Mouse (Mus musculus): ENCODE measurements around the gene Synpo2. TPM values are rescaled to one million over a fixed set of nuclear protein-coding genes. Genes with fewer than 3 reads are reported as not detected.

Gene Synpo2
- total RNA-seq, 2 experiments from 2014 or later: 0.28 TPM; not detected in 1

GRCm38 (mm10) chr3:123061931-123062330, 174.0 kb downstream of the Synpo2 start:
- ATAC-seq (replicated peaks; ENCODE audit: poor library complexity, severe bottlenecking): peak; percentile 91

GRCm38 (mm10) chr3:123058832-123059231, 177.1 kb downstream of the Synpo2 start:
- no peak for ATAC-seq (replicated peaks; ENCODE audit: poor library complexity, severe bottlenecking)

DNA sequence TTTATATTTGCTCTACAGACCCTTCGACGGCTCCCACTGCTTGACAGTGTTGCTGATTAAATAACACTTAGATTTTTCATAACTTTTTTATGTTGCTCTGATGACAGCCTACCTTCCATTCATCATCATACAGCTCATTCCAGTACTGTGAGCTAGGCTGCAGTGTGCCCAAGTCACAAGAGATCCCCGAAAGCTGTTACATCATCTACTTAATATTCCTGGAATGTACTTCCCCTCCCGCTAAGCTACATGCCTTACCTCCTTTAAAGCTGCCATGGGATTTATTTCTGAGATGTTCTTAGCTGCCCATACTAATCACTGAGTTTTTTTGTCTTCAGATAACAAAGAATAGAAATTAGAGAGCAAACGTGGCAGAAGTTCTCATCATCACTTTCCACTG, 181.8 kb downstream of the Synpo2 start:
- ATAC-seq (replicated peaks; ENCODE audit: poor library complexity, severe bottlenecking): peak; percentile 45; the same call in 1 of the 2 replicates

DNA sequence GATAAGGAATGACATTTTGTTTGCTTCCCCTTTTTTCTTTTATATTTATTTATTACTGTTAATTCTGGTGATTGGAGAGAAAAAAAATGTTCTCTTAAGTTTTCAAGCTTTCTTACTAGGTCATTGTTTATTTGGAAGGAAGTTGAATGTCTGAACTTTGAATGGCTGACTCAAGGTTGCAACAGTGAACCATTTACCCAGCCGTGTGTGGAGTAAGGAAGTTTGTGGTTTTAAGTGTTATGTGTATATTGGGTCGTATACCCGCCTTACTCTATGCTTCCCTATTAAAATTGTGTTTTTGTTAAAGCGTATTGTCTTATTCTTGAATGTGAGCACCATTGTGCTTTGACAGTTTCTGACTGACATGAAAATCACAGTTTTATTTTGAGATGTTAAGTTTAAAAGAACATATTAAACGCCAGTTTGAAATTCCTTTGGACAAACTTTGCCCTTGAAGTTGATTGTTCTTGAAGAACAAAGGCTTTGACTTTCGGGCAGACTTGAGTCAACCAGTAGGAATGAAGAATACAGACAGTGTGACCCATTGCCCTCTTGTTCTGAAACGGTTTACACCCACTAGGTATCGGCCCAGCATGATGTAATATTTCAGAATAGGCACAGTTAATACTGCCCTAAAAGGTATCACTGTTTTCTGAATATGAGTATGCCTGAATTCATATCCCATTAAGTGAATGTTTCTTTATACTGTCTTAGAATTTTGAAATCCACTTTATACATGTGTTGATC, 182.6 kb downstream of the Synpo2 start:
- ATAC-seq (replicated peaks; ENCODE audit: poor library complexity, severe bottlenecking): peak; percentile 96

- no peak for ATAC-seq (replicated peaks; ENCODE audit: poor library complexity, severe bottlenecking)
These were observed 193.6 kb downstream of the Synpo2 start for GRCm38 (mm10) chr3:123042308-123042707.

DNA sequence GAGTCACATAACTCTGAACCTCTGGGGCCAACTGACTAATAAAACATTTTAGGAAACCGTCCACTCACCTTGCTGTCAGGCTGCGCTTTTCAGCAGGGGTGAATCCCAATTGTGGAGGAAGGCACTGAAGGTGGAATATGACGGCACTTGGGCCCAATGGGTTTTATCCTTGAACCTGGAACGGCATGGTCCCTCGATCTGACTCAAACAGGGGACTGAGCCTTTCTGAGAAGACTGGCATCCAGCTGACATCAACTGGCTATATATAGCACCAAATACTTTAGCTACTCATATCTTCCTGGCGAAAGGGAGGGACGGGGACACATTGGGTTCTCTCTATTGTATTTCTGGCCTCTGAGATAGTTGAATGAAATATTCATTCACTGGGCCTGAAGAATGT, 201.2 kb downstream of the Synpo2 start, which contains the start of gene Myoz2:
Gene Myoz2 (minus strand): TSS at position 264 of the 400 bp plus-strand sequence.
- ATAC-seq (replicated peaks; ENCODE audit: poor library complexity, severe bottlenecking): no peak

GRCm38 (mm10) chr3:123033804-123034203, 202.1 kb downstream of the Synpo2 start:
- no peak for ATAC-seq (replicated peaks; ENCODE audit: poor library complexity, severe bottlenecking)

Other genes with a start within 250 kb of the Synpo2 start
- not detected in 2 replicates for gene Myoz2, start 201.1 kb downstream of the Synpo2 start, total RNA-seq (2014; fragmentation: Nextera tagmentation)
- not detected in 2 replicates for gene Myoz2, start 201.1 kb downstream of the Synpo2 start, total RNA-seq (2017)
- gene Sec24d, start 31.3 kb upstream of the Synpo2 start, total RNA-seq (2014; fragmentation: Nextera tagmentation): 45.6 and 66.7 TPM in 2 replicates
- gene Sec24d, start 31.3 kb upstream of the Synpo2 start, total RNA-seq (2017): 43.3 and 61.9 TPM in 2 replicates
- 16.6 and 24.1 TPM in 2 replicates for gene Mettl14, start 150.0 kb upstream of the Synpo2 start, total RNA-seq (2014; fragmentation: Nextera tagmentation)
- gene Mettl14, start 150.0 kb upstream of the Synpo2 start, total RNA-seq (2017): 20.7 and 21.7 TPM in 2 replicates
- gene Prss12, start 210.8 kb upstream of the Synpo2 start, total RNA-seq (2014; fragmentation: Nextera tagmentation): not detected in 2 replicates
- not detected in 2 replicates for gene Prss12, start 210.8 kb upstream of the Synpo2 start, total RNA-seq (2017)